Mouse (Mus musculus) testis, adult 2 months (tissue): ENCODE data around the gene Cdc42ep1. TPM values are rescaled to one million over a fixed set of nuclear protein-coding genes. Genes with fewer than 3 reads are reported as not detected.

Experiments
- H3K27ac ChIP-seq: fragments of 200-500 bp; 2 replicates; pipeline ENCODE4 v1.5.1; 2012; ENCODE audit warnings: low read depth, low read length; ENCODE audit not compliant: control insufficient read depth, insufficient read depth
- H3K27me3 ChIP-seq: fragments of 200-500 bp; 2 replicates; pipeline ENCODE4 v1.6.1; 2012; ENCODE audit warnings: mild to moderate bottlenecking, low read length, moderate library complexity; ENCODE audit not compliant: control insufficient read depth, insufficient read depth
- H3K36me3 ChIP-seq: fragments of 200-500 bp; 2 replicates; pipeline ENCODE4 v1.6.1; 2012; ENCODE audit warnings: mild to moderate bottlenecking, low read length; ENCODE audit not compliant: control insufficient read depth, insufficient read depth
- H3K4me1 ChIP-seq: fragments of 200-500 bp; 2 replicates; pipeline ENCODE4 v1.6.1; 2012; ENCODE audit warnings: low read length; ENCODE audit not compliant: control insufficient read depth, insufficient read depth
- H3K4me3 ChIP-seq: fragments of 200-500 bp; 2 replicates; pipeline ENCODE4 v1.5.1; 2012; ENCODE audit warnings: low read depth, mild to moderate bottlenecking, low read length, moderate library complexity, mixed read lengths; ENCODE audit not compliant: control insufficient read depth
- CTCF ChIP-seq: fragments of 200-500 bp; IDR thresholded peaks from 2 replicates; pipeline ENCODE4 v1.5.1; 2012; ENCODE audit warnings: low read depth, mild to moderate bottlenecking, inconsistent platforms, low read length, moderate library complexity; ENCODE audit not compliant: control insufficient read depth, insufficient read depth, insufficient replicate concordance
- POLR2A ChIP-seq: fragments of 200-500 bp; IDR thresholded peaks from 2 replicates; pipeline ENCODE4 v1.6.1; 2012; ENCODE audit warnings: low read depth, mild to moderate bottlenecking, inconsistent platforms, low read length, moderate library complexity; ENCODE audit not compliant: control insufficient read depth
- polyA plus RNA-seq: library from polyadenylated mRNA; depleted of rRNA; stranded (reverse); fragments of >200 nt; gene quantifications from 2 replicates; pipeline ENCODE4 v1.2.3, GENCODE M21; 2012

The Cdc42ep1 gene
- polyA plus RNA-seq, 1 experiment, result 2.9 TPM

- no peak overlapping the region for H3K27ac ChIP-seq
- no peaks in the 10 kb centered on the region for H3K36me3 ChIP-seq
- H3K27me3 ChIP-seq, result no peaks in the 10 kb centered on the region
- TF ChIP-seq POLR2A, result no peak
- TF ChIP-seq CTCF, result no peak
- H3K4me3 ChIP-seq, result no peak overlapping the region
- H3K4me1 ChIP-seq, result no peaks in the 10 kb centered on the region
Observed at GRCm38 (mm10) chr15:78810146-78810545, 32.3 kb upstream of the Cdc42ep1 start.

GRCm38 (mm10) chr15:78813603-78814002, 28.8 kb upstream of the Cdc42ep1 start:
- Histone ChIP-seq H3K27me3 (no peaks in the 10 kb centered on the region), H3K27ac (no peak overlapping the region), H3K4me3 (no peak overlapping the region), H3K36me3 (no peaks in the 10 kb centered on the region), H3K4me1 (no peaks in the 10 kb centered on the region; the same call in 1 of the 2 replicates)
- TF ChIP-seq CTCF (no peak), POLR2A (no peak)

GRCm38 (mm10) chr15:78815314-78816073, 26.9 kb upstream of the Cdc42ep1 start:
- TF ChIP-seq CTCF, result no peak
- TF ChIP-seq POLR2A, result no peak

GRCm38 (mm10) chr15:78816074-78816391, 26.4 kb upstream of the Cdc42ep1 start:
- Histone ChIP-seq H3K4me1 (no peaks in the 10 kb centered on the region; the same call in 1 of the 2 replicates), H3K27me3 (no peaks in the 10 kb centered on the region), H3K36me3 (no peaks in the 10 kb centered on the region), H3K4me3 (no peak overlapping the region), H3K27ac (no peak overlapping the region)
- TF ChIP-seq POLR2A, result no peak
- TF ChIP-seq CTCF, result no peak

More at GRCm38 (mm10) chr15:78815314-78816073, 26.9 kb upstream of the Cdc42ep1 start:
- Histone ChIP-seq H3K4me3 (no peak overlapping the region), H3K27me3 (no peaks in the 10 kb centered on the region), H3K4me1 (no peaks in the 10 kb centered on the region; the same call in 1 of the 2 replicates), H3K36me3 (no peaks in the 10 kb centered on the region), H3K27ac (no peak overlapping the region)

- Histone ChIP-seq H3K27me3 (no peaks in the 10 kb centered on the region), H3K36me3 (no peaks in the 10 kb centered on the region), H3K4me3 (no peak overlapping the region), H3K4me1 (no peaks in the 10 kb centered on the region), H3K27ac (no peak overlapping the region)
- TF ChIP-seq POLR2A (no peak), CTCF (peak; percentile 64; the same call in 1 of the 2 replicates)
Observed at GRCm38 (mm10) chr15:78826213-78827204, 15.9 kb upstream of the Cdc42ep1 start.

GRCm38 (mm10) chr15:78828315-78828714, 14.1 kb upstream of the Cdc42ep1 start:
- no peak overlapping the region for H3K27ac ChIP-seq
- no peaks in the 10 kb centered on the region for H3K27me3 ChIP-seq
- H3K4me1 ChIP-seq, result peaks cover 2% of the 10 kb centered on the region; the same call in 1 of the 2 replicates
- TF ChIP-seq POLR2A, result no peak
- no peak for TF ChIP-seq CTCF
- H3K4me3 ChIP-seq, result no peak overlapping the region
- H3K36me3 ChIP-seq, result no peaks in the 10 kb centered on the region

- Histone ChIP-seq H3K4me1 (peaks cover 2% of the 10 kb centered on the region; the same call in 1 of the 2 replicates), H3K4me3 (no peak overlapping the region), H3K36me3 (no peaks in the 10 kb centered on the region), H3K27ac (no peak overlapping the region), H3K27me3 (no peaks in the 10 kb centered on the region)
- TF ChIP-seq POLR2A, result no peak
- no peak for TF ChIP-seq CTCF
Observed at GRCm38 (mm10) chr15:78829636-78830035, 12.8 kb upstream of the Cdc42ep1 start.
